Mouse (Mus musculus): Measurements from ENCODE around the gene Olfr78. TPM values are rescaled to one million over a fixed set of nuclear protein-coding genes. Genes with fewer than 3 reads are reported as not detected.

The Olfr78 gene
- 0.16 TPM in 1 of 2 replicates, not detected in the other for polyA plus RNA-seq (2015; fragmentation: Nextera tagmentation; extraction: Ambion mirVana)

- Histone ChIP-seq H3K27ac (ENCODE audit: low read length) (no peak within 1 kb of the TSS), H3K27me3 (ENCODE audit: control insufficient read depth, insufficient read depth, low read depth, low read length) (no peaks in the 10 kb centered on the region), H3K4me1 (ENCODE audit: control insufficient read depth, insufficient read depth, low read length) (no peaks in the 10 kb centered on the region), H3K4me3 (ENCODE audit: low read depth, low read length) (no peak within 1 kb of the TSS), H3K9ac (ENCODE audit: low read depth, low read length) (no peak within 1 kb of the TSS), H3K9me3 (replicated peaks; ENCODE audit: control insufficient read depth, low read length, poor library complexity, severe bottlenecking) (no peaks in the 10 kb centered on the region), H3K4me2 (ENCODE audit: low read length) (no peak within 1 kb of the TSS), H3K36me3 (ENCODE audit: control insufficient read depth, insufficient read depth, low read length) (no peaks in the 10 kb centered on the region)
- no peak for ATAC-seq
- 72% methylated on average over 4 of the region's 4 CpGs for WGBS
These were observed at the start of gene Olfr78, which contains the start of gene Olfr560 for GRCm38 (mm10) chr7:102759266-102759665. Gene Olfr78, minus strand, starts transcription at chr7:102759471. Gene Olfr560, minus strand, starts transcription at chr7:102759366.

DNA sequence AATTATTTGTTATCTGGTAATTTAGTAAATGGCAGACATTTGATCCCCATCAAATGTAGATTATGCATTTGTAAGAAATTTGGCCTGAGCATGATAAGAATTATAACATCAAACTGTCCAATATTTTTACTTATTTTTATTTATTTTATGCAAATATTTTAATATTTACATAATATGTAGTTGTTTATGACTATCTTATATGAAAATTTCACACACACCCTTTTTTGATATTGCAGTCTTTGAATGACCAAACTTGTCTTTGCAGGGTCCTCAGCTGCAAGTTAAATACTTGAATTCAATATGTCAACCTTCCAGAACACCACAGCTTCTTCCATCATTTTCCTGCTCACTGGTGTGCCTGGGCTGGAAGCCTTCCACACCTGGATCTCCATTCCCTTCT lies 43.9 kb upstream of the Olfr78 start, which contains the start of gene Olfr564:
Gene Olfr564, plus strand, starts transcription at position 301 of the 400 bp plus-strand sequence.
- Histone ChIP-seq H3K9ac (ENCODE audit: low read depth, low read length) (no peak within 1 kb of the TSS), H3K4me3 (ENCODE audit: low read depth, low read length) (no peak within 1 kb of the TSS), H3K4me2 (ENCODE audit: low read length) (no peak within 1 kb of the TSS), H3K27ac (ENCODE audit: low read length) (no peak within 1 kb of the TSS), H3K27me3 (ENCODE audit: control insufficient read depth, insufficient read depth, low read depth, low read length) (no peaks in the 10 kb centered on the region), H3K4me1 (ENCODE audit: control insufficient read depth, insufficient read depth, low read length) (no peaks in the 10 kb centered on the region), H3K36me3 (ENCODE audit: control insufficient read depth, insufficient read depth, low read length) (no peaks in the 10 kb centered on the region), H3K9me3 (replicated peaks; ENCODE audit: control insufficient read depth, low read length, poor library complexity, severe bottlenecking) (no peaks in the 10 kb centered on the region)
- no peak for ATAC-seq

- 88% methylated on average over 2 of the region's 2 CpGs for WGBS
- no peak within 1 kb of the TSS for H3K9ac ChIP-seq (ENCODE audit: low read depth, low read length)
- H3K36me3 ChIP-seq (ENCODE audit: control insufficient read depth, insufficient read depth, low read length), result no peaks in the 10 kb centered on the region
These were observed 11.7 kb upstream of the Olfr78 start, which contains the start of gene Olfr561 for GRCm38 (mm10) chr7:102770921-102771320. Gene Olfr561, plus strand, starts transcription at chr7:102771221.

DNA sequence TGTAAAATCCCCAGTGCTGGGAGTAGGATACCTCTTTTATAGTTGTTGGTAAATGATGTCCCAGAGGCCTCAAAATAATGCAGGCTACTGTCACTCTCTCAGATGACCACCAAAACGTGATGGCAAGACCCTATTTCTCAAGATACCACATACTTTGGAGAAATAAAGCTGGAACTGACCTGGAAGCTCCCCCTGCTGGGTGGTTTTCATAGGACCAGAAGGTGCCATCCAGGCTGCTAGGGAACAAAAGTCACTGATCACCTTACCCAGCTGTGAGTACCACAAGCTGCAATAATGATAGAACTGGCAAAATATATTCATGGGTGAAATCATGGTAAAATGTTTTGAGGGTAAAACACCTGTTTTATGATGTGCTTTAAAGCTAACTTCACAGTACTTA lies 7.2 kb downstream of the Olfr78 start:
- H3K4me2 ChIP-seq (ENCODE audit: low read length), result no peak overlapping the region
- no peak overlapping the region for H3K9ac ChIP-seq (ENCODE audit: low read depth, low read length)
- no peak overlapping the region for H3K4me3 ChIP-seq (ENCODE audit: low read depth, low read length)
- no peaks in the 10 kb centered on the region for H3K36me3 ChIP-seq (ENCODE audit: control insufficient read depth, insufficient read depth, low read length)
- WGBS, result 33% methylated on average over 1 of the region's 1 CpGs
- no peaks in the 10 kb centered on the region for H3K27me3 ChIP-seq (ENCODE audit: control insufficient read depth, insufficient read depth, low read depth, low read length)
- no peaks in the 10 kb centered on the region for H3K4me1 ChIP-seq (ENCODE audit: control insufficient read depth, insufficient read depth, low read length)
- ATAC-seq, result no peak
- no peaks in the 10 kb centered on the region for H3K9me3 ChIP-seq (replicated peaks; ENCODE audit: control insufficient read depth, low read length, poor library complexity, severe bottlenecking)
- no peak overlapping the region for H3K27ac ChIP-seq (ENCODE audit: low read length)

More at GRCm38 (mm10) chr7:102770921-102771320, 11.7 kb upstream of the Olfr78 start, which contains the start of gene Olfr561:
- Histone ChIP-seq H3K27ac (ENCODE audit: low read length) (no peak within 1 kb of the TSS), H3K4me2 (ENCODE audit: low read length) (no peak within 1 kb of the TSS), H3K9me3 (replicated peaks; ENCODE audit: control insufficient read depth, low read length, poor library complexity, severe bottlenecking) (no peaks in the 10 kb centered on the region), H3K27me3 (ENCODE audit: control insufficient read depth, insufficient read depth, low read depth, low read length) (no peaks in the 10 kb centered on the region), H3K4me1 (ENCODE audit: control insufficient read depth, insufficient read depth, low read length) (no peaks in the 10 kb centered on the region), H3K4me3 (ENCODE audit: low read depth, low read length) (no peak within 1 kb of the TSS)
- ATAC-seq, result no peak

DNA sequence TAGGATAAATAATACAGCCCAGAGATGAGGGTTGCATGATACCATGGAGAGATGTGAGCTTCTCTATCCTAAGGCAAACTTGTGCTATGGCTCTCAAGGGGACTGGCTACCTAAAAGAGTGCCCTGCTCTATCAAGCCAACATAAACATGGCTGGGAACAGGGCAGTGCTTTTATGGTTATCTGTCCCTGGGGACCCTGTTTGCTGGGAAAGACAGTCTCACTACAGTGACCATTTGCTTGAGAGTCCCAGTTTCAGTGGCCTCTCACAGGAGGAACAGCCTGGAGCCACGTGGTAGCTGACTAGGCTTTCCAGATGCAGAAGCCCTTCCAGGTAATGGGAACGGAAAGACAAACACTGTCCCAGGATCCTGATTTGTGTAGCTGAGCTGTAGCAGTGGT lies 21.6 kb downstream of the Olfr78 start:
- WGBS, result 73% methylated on average over 2 of the region's 2 CpGs
- H3K4me3 ChIP-seq (ENCODE audit: low read depth, low read length), result no peak overlapping the region
- no peak for ATAC-seq
- no peak overlapping the region for H3K27ac ChIP-seq (ENCODE audit: low read length)
- H3K4me2 ChIP-seq (ENCODE audit: low read length), result no peak overlapping the region
- no peaks in the 10 kb centered on the region for H3K4me1 ChIP-seq (ENCODE audit: control insufficient read depth, insufficient read depth, low read length)
- H3K9me3 ChIP-seq (replicated peaks; ENCODE audit: control insufficient read depth, low read length, poor library complexity, severe bottlenecking), result no peaks in the 10 kb centered on the region
- no peak overlapping the region for H3K9ac ChIP-seq (ENCODE audit: low read depth, low read length)
- H3K36me3 ChIP-seq (ENCODE audit: control insufficient read depth, insufficient read depth, low read length), result no peaks in the 10 kb centered on the region
- no peaks in the 10 kb centered on the region for H3K27me3 ChIP-seq (ENCODE audit: control insufficient read depth, insufficient read depth, low read depth, low read length)

DNA sequence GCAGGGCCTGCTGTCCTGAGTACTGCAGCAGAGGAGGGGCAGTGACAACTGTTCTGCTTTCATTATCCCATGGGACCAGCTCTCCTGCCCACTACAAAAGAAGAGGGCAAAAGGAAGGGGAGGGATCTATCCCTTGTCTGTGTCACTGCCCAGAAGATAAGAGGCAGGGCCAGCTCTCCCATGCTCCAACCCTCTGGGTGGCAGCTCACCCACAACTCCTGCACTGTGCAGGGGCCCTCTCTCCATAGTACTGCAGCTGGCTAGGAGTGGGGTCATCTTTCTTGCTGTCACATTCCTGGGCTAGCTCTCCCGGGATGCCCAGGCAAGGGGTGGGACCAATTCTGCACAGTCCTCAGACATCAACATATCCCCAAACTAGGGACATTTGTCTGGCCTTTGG lies 25.5 kb downstream of the Olfr78 start:
- Histone ChIP-seq H3K27me3 (ENCODE audit: control insufficient read depth, insufficient read depth, low read depth, low read length) (no peaks in the 10 kb centered on the region), H3K4me2 (ENCODE audit: low read length) (no peak overlapping the region), H3K36me3 (ENCODE audit: control insufficient read depth, insufficient read depth, low read length) (no peaks in the 10 kb centered on the region), H3K9ac (ENCODE audit: low read depth, low read length) (no peak overlapping the region), H3K9me3 (replicated peaks; ENCODE audit: control insufficient read depth, low read length, poor library complexity, severe bottlenecking) (no peaks in the 10 kb centered on the region), H3K4me1 (ENCODE audit: control insufficient read depth, insufficient read depth, low read length) (no peaks in the 10 kb centered on the region), H3K27ac (ENCODE audit: low read length) (no peak overlapping the region), H3K4me3 (ENCODE audit: low read depth, low read length) (no peak overlapping the region)
- WGBS, result 94% methylated on average over 1 of the region's 1 CpGs
- no peak for ATAC-seq

GRCm38 (mm10) chr7:102727391-102727790 lies 31.9 kb downstream of the Olfr78 start, which contains the start of gene Olfr559:
Gene Olfr559, minus strand, starts transcription at chr7:102727491.
- no peak for ATAC-seq
- no peaks in the 10 kb centered on the region for H3K27me3 ChIP-seq (ENCODE audit: control insufficient read depth, insufficient read depth, low read depth, low read length)
- H3K36me3 ChIP-seq (ENCODE audit: control insufficient read depth, insufficient read depth, low read length), result no peaks in the 10 kb centered on the region
- no peaks in the 10 kb centered on the region for H3K4me1 ChIP-seq (ENCODE audit: control insufficient read depth, insufficient read depth, low read length)
- H3K4me2 ChIP-seq (ENCODE audit: low read length), result no peak within 1 kb of the TSS
- no peak within 1 kb of the TSS for H3K27ac ChIP-seq (ENCODE audit: low read length)
- no peak within 1 kb of the TSS for H3K9ac ChIP-seq (ENCODE audit: low read depth, low read length)
- H3K4me3 ChIP-seq (ENCODE audit: low read depth, low read length), result no peak within 1 kb of the TSS
- H3K9me3 ChIP-seq (replicated peaks; ENCODE audit: control insufficient read depth, low read length, poor library complexity, severe bottlenecking), result no peaks in the 10 kb centered on the region

- H3K9ac ChIP-seq (ENCODE audit: low read depth, low read length), result no peak within 1 kb of the TSS
- no peak within 1 kb of the TSS for H3K4me3 ChIP-seq (ENCODE audit: low read depth, low read length)
- H3K27me3 ChIP-seq (ENCODE audit: control insufficient read depth, insufficient read depth, low read depth, low read length), result no peaks in the 10 kb centered on the region
- H3K9me3 ChIP-seq (replicated peaks; ENCODE audit: control insufficient read depth, low read length, poor library complexity, severe bottlenecking), result no peaks in the 10 kb centered on the region
- ATAC-seq, result no peak
- no peaks in the 10 kb centered on the region for H3K4me1 ChIP-seq (ENCODE audit: control insufficient read depth, insufficient read depth, low read length)
- H3K36me3 ChIP-seq (ENCODE audit: control insufficient read depth, insufficient read depth, low read length), result no peaks in the 10 kb centered on the region
- H3K4me2 ChIP-seq (ENCODE audit: low read length), result no peak within 1 kb of the TSS
- WGBS, result 27% methylated on average over 1 of the region's 1 CpGs
- no peak within 1 kb of the TSS for H3K27ac ChIP-seq (ENCODE audit: low read length)
These were observed 40.3 kb downstream of the Olfr78 start, which contains the start of gene Olfr33 for GRCm38 (mm10) chr7:102718970-102719369. Gene Olfr33, minus strand, starts transcription at chr7:102719070.

DNA sequence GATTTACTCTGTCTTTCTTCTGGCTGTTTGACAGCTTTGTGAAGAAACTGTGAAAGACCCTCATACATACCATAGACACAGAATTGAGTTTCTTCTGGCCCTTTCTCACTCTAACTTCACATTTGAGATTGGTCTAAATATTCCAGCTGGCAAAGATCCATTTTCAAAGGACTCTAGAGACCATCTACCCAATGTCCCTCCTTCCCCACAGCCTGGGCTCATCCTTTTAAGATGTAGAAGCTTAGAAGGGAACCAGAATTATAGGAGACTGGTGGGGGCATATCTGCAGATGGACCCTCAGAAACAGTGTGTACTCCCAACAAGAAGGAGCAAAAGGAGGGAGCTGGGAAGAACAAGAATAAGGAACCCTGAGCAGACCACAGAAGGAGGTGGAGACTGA lies 57.4 kb downstream of the Olfr78 start, which contains the start of gene Olfr558:
Gene Olfr558, plus strand, starts transcription at position 301 of the 400 bp plus-strand sequence.
- no peak for ATAC-seq
- no peak within 1 kb of the TSS for H3K4me3 ChIP-seq (ENCODE audit: low read depth, low read length)
- no peak within 1 kb of the TSS for H3K4me2 ChIP-seq (ENCODE audit: low read length)
- H3K9me3 ChIP-seq (replicated peaks; ENCODE audit: control insufficient read depth, low read length, poor library complexity, severe bottlenecking), result no peaks in the 10 kb centered on the region
- no peaks in the 10 kb centered on the region for H3K4me1 ChIP-seq (ENCODE audit: control insufficient read depth, insufficient read depth, low read length)
- no peaks in the 10 kb centered on the region for H3K27me3 ChIP-seq (ENCODE audit: control insufficient read depth, insufficient read depth, low read depth, low read length)
- H3K9ac ChIP-seq (ENCODE audit: low read depth, low read length), result no peak within 1 kb of the TSS
- no peaks in the 10 kb centered on the region for H3K36me3 ChIP-seq (ENCODE audit: control insufficient read depth, insufficient read depth, low read length)
- H3K27ac ChIP-seq (ENCODE audit: low read length), result no peak within 1 kb of the TSS
